Mouse (Mus musculus) lung, embryonic 15.5 days (tissue): ENCODE measurements around the gene Dohh. TPM values are rescaled to one million over a fixed set of nuclear protein-coding genes. Genes with fewer than 3 reads are reported as not detected.

ENCODE experiments used
- ATAC-seq: fragments of 200-750 bp; cut with Nextera tagmentation; 2 replicates; pipeline ENCODE4 v1.8.0; 2017; ENCODE audit warnings: moderate number of reproducible peaks, borderline replicate concordance; ENCODE audit not compliant: low FRiP score, low TSS enrichment; ENCODE audit errors: extremely low read depth
- H3K27ac ChIP-seq: fragments of 300-500 bp; sonication (generic); 2 replicates; pipeline ENCODE4 v1.5.1; 2015; ENCODE audit warnings: moderate library complexity, mild to moderate bottlenecking, inconsistent platforms
- H3K27me3 ChIP-seq: fragments of 300-500 bp; sonication (generic); 2 replicates; pipeline ENCODE4 v1.6.1; 2015; ENCODE audit warnings: inconsistent platforms
- H3K36me3 ChIP-seq: fragments of 300-500 bp; sonication (generic); 2 replicates; pipeline ENCODE4 v1.6.1; 2015; ENCODE audit warnings: inconsistent platforms
- H3K4me1 ChIP-seq: fragments of 300-500 bp; sonication (generic); 2 replicates; pipeline ENCODE4 v1.6.1; 2015; ENCODE audit warnings: inconsistent platforms
- H3K4me2 ChIP-seq: fragments of 300-500 bp; sonication (generic); 2 replicates; pipeline ENCODE4 v1.6.1; 2015; ENCODE audit warnings: inconsistent platforms, mild to moderate bottlenecking, moderate library complexity
- H3K4me3 ChIP-seq: fragments of 300-500 bp; sonication (generic); 2 replicates; pipeline ENCODE4 v1.5.1; 2015; ENCODE audit warnings: mild to moderate bottlenecking, inconsistent platforms
- H3K9ac ChIP-seq: fragments of 300-500 bp; sonication (generic); 2 replicates; pipeline ENCODE4 v1.6.1; 2015; ENCODE audit warnings: inconsistent platforms
- H3K9me3 ChIP-seq: fragments of 300-500 bp; sonication (generic); 2 replicates; pipeline ENCODE4 v1.6.1; 2016; ENCODE audit warnings: inconsistent platforms
- WGBS: fragments of 180-500 bp; shearing (Covaris S2); methylation state at CpG from one replicate; pipeline ENCODE4 v1.1.7; 2015; 5-methylcytosine and 5-hydroxymethylcytosine counted together
- polyA plus RNA-seq: library from polyadenylated mRNA; unstranded; fragments of >200 nt; fragmentation: Nextera tagmentation; extraction: Ambion mirVana; gene quantifications from 2 replicates; pipeline ENCODE4 v1.2.1, GENCODE M21; 2015

Dohh gene
- polyA plus RNA-seq, 1 experiment from 2014 or later: 75.9 TPM

- Histone ChIP-seq H3K4me2 (no peak overlapping the region; the same call in 1 of the 2 replicates), H3K36me3 (peaks cover 39% of the 10 kb centered on the region), H3K4me1 (peaks cover 35% of the 10 kb centered on the region), H3K9me3 (no peaks in the 10 kb centered on the region), H3K9ac (no peak overlapping the region), H3K27ac (peak overlapping the region; percentile 87), H3K4me3 (no peak overlapping the region), H3K27me3 (no peaks in the 10 kb centered on the region)
- 33% methylated on average over 10 of the region's 10 CpGs for WGBS
- no peak for ATAC-seq
Measured at GRCm38 (mm10) chr10:81401205-81401520, 16.9 kb downstream of the Dohh start.

GRCm38 (mm10) chr10:81401521-81402226, 17.4 kb downstream of the Dohh start:
- Histone ChIP-seq H3K9ac (no peak overlapping the region), H3K9me3 (no peaks in the 10 kb centered on the region), H3K27ac (peak overlapping the region; percentile 87), H3K36me3 (peaks cover 43% of the 10 kb centered on the region), H3K27me3 (no peaks in the 10 kb centered on the region), H3K4me3 (peak overlapping the region; percentile 22), H3K4me2 (peak overlapping the region; percentile 44), H3K4me1 (peaks cover 35% of the 10 kb centered on the region)
- peak; percentile 80 for ATAC-seq
- WGBS: 5% methylated on average over 18 of the region's 18 CpGs

- H3K27ac ChIP-seq: peak overlapping the region; percentile 87
- peaks cover 50% of the 10 kb centered on the region for H3K36me3 ChIP-seq
- H3K9ac ChIP-seq: no peak overlapping the region
- no peak for ATAC-seq
- no peaks in the 10 kb centered on the region for H3K9me3 ChIP-seq
- H3K4me1 ChIP-seq: peaks cover 41% of the 10 kb centered on the region
- H3K27me3 ChIP-seq: no peaks in the 10 kb centered on the region
- no peak overlapping the region for H3K4me3 ChIP-seq
- peak overlapping the region; percentile 44 for H3K4me2 ChIP-seq
- 22% methylated on average over 7 of the region's 7 CpGs for WGBS
Measured at GRCm38 (mm10) chr10:81402227-81402765, 18.1 kb downstream of the Dohh start.

- no peaks in the 10 kb centered on the region for H3K9me3 ChIP-seq
- H3K36me3 ChIP-seq: peaks cover 53% of the 10 kb centered on the region
- peaks cover 54% of the 10 kb centered on the region for H3K4me1 ChIP-seq
- no peak overlapping the region for H3K4me3 ChIP-seq
- WGBS: 69% methylated on average over 10 of the region's 10 CpGs
- H3K27ac ChIP-seq: peak overlapping the region; percentile 87
- no peak overlapping the region for H3K9ac ChIP-seq
- no peak overlapping the region for H3K4me2 ChIP-seq
- no peak for ATAC-seq
- no peaks in the 10 kb centered on the region for H3K27me3 ChIP-seq
Measured at GRCm38 (mm10) chr10:81403511-81403910, 19.3 kb downstream of the Dohh start.

- no peak overlapping the region for H3K4me3 ChIP-seq
- H3K9me3 ChIP-seq: no peaks in the 10 kb centered on the region
- H3K4me2 ChIP-seq: no peak overlapping the region
- H3K36me3 ChIP-seq: peaks cover 53% of the 10 kb centered on the region
- H3K27ac ChIP-seq: no peak overlapping the region
- no peaks in the 10 kb centered on the region for H3K27me3 ChIP-seq
- 41% methylated on average over 9 of the region's 9 CpGs for WGBS
- H3K9ac ChIP-seq: no peak overlapping the region
- H3K4me1 ChIP-seq: peaks cover 59% of the 10 kb centered on the region
- ATAC-seq: no peak
Measured at GRCm38 (mm10) chr10:81404082-81404481, 19.9 kb downstream of the Dohh start.

GRCm38 (mm10) chr10:81404720-81405119, 20.5 kb downstream of the Dohh start:
- Histone ChIP-seq H3K9me3 (no peaks in the 10 kb centered on the region), H3K36me3 (peaks cover 46% of the 10 kb centered on the region), H3K9ac (no peak overlapping the region), H3K27me3 (no peaks in the 10 kb centered on the region), H3K4me2 (no peak overlapping the region), H3K4me1 (peaks cover 65% of the 10 kb centered on the region), H3K4me3 (no peak overlapping the region), H3K27ac (peak overlapping the region; percentile 20; the same call in 1 of the 2 replicates)
- ATAC-seq: no peak
- WGBS: 61% methylated on average over 18 of the region's 18 CpGs

- Histone ChIP-seq H3K4me2 (no peak overlapping the region), H3K9me3 (no peaks in the 10 kb centered on the region), H3K27ac (0 out of 2 replicates have a peak overlapping the region, but pooled peaks have one; percentile 25), H3K9ac (no peak overlapping the region), H3K4me1 (peaks cover 75% of the 10 kb centered on the region), H3K4me3 (no peak overlapping the region), H3K27me3 (no peaks in the 10 kb centered on the region), H3K36me3 (peaks cover 37% of the 10 kb centered on the region)
- 50% methylated on average over 13 of the region's 13 CpGs for WGBS
- ATAC-seq: no peak
Measured at GRCm38 (mm10) chr10:81405588-81406201, 21.5 kb downstream of the Dohh start.

GRCm38 (mm10) chr10:81406504-81407440, 22.5 kb downstream of the Dohh start:
- peak overlapping the region; percentile 25; the same call in 1 of the 2 replicates for H3K9ac ChIP-seq
- no peaks in the 10 kb centered on the region for H3K27me3 ChIP-seq
- peak overlapping the region; percentile 37; the same call in 1 of the 2 replicates for H3K27ac ChIP-seq
- peaks cover 36% of the 10 kb centered on the region for H3K36me3 ChIP-seq
- peak overlapping the region; percentile 31 for H3K4me3 ChIP-seq
- 44% methylated on average over 24 of the region's 24 CpGs for WGBS
- H3K4me2 ChIP-seq: peak overlapping the region; percentile 43
- H3K4me1 ChIP-seq: peaks cover 76% of the 10 kb centered on the region
- ATAC-seq: no peak
- H3K9me3 ChIP-seq: no peaks in the 10 kb centered on the region

GRCm38 (mm10) chr10:81407539-81408423, 23.6 kb downstream of the Dohh start:
- peak overlapping the region; percentile 43 for H3K4me2 ChIP-seq
- no peaks in the 10 kb centered on the region for H3K9me3 ChIP-seq
- peak overlapping the region; percentile 31 for H3K4me3 ChIP-seq
- no peak for ATAC-seq
- H3K27ac ChIP-seq: peak overlapping the region; percentile 98
- H3K36me3 ChIP-seq: peaks cover 36% of the 10 kb centered on the region
- no peaks in the 10 kb centered on the region for H3K27me3 ChIP-seq
- H3K4me1 ChIP-seq: peaks cover 76% of the 10 kb centered on the region
- H3K9ac ChIP-seq: no peak overlapping the region; the same call in 1 of the 2 replicates
- WGBS: 26% methylated on average over 31 of the region's 31 CpGs

- H3K27me3 ChIP-seq: no peaks in the 10 kb centered on the region
- WGBS: 58% methylated on average over 13 of the region's 13 CpGs
- no peak overlapping the region for H3K4me3 ChIP-seq
- H3K4me2 ChIP-seq: no peak overlapping the region
- peak overlapping the region; percentile 98 for H3K27ac ChIP-seq
- ATAC-seq: no peak
- peaks cover 76% of the 10 kb centered on the region for H3K4me1 ChIP-seq
- peaks cover 36% of the 10 kb centered on the region for H3K36me3 ChIP-seq
- no peak overlapping the region for H3K9ac ChIP-seq
- no peaks in the 10 kb centered on the region for H3K9me3 ChIP-seq
Measured at GRCm38 (mm10) chr10:81408424-81408729, 24.1 kb downstream of the Dohh start.

- peak; percentile 49 for ATAC-seq
- no peaks in the 10 kb centered on the region for H3K9me3 ChIP-seq
- H3K4me1 ChIP-seq: peaks cover 78% of the 10 kb centered on the region
- H3K4me3 ChIP-seq: no peak overlapping the region
- H3K36me3 ChIP-seq: peaks cover 35% of the 10 kb centered on the region
- no peaks in the 10 kb centered on the region for H3K27me3 ChIP-seq
- H3K9ac ChIP-seq: no peak overlapping the region
- peak overlapping the region; percentile 46; the same call in 1 of the 2 replicates for H3K4me2 ChIP-seq
- 29% methylated on average over 9 of the region's 9 CpGs for WGBS
- peak overlapping the region; percentile 98 for H3K27ac ChIP-seq
Measured at GRCm38 (mm10) chr10:81408871-81409291, 24.7 kb downstream of the Dohh start.
